Mouse (Mus musculus) heart, adult 11 months (tissue): Measurements from ENCODE around the gene Nat8.
"Not testable (repeated sequence)": the region's sequence is repeated elsewhere in the genome, so short reads cannot be mapped to it uniquely, and the experiment has no call there.

ENCODE experiments used
- DNase-seq: peaks from one replicate; pipeline ENCODE4 v3.0.0; 2022

Nat8 gene

DNA sequence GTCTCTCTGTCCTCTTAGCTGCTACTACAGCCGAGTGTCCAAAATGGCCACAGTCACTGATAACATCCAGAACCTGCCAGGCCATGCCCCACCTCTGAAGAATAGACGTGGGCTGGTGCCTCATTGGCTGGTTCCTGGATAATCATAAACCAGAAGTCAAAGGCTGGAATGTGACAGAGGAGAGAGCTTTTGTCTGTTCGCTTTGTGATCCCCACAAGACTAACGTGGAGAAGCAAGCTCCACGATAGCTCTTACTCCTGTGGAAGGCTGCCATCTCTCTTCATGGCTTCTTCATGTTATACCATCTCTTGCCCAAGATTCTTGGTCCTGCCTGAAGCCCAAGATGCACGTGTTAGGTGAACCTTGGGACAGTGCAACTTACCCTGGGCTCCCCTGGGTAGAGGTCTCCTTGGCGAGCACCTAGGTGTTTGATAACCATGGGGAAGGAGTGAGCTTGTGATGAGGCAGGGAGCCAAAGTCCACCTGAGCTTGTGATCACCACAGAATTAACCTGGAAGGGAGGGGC is at the start of gene Nat8:
Gene Nat8 (minus strand): TSS at position 287 of the 526 bp plus-strand sequence.
- DNase-seq: peak; percentile 68

DNA sequence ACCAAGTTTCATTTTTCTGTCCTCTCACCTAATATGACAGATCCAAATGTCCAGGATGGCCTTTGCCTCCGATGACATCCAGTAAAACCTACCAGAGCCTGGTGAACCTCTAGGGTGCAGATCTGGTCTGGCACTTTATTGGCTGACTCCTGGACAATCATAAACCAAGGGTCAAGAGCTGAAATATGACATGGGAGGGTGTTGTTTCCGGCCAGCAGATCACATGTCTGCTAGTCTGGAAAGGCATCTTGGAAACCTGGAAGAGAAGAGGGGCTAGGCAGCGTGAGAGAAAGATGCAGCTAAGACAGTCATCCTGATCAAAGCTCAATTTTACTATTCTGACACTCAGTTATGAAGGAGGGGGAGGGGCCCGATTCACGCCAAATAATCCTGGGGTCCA is 37.1 kb upstream of the Nat8 start, which contains the start of gene Nat8f2:
Gene Nat8f2 (minus strand): TSS at position 153 of the 400 bp plus-strand sequence.
- peak; percentile 89 for DNase-seq

DNA sequence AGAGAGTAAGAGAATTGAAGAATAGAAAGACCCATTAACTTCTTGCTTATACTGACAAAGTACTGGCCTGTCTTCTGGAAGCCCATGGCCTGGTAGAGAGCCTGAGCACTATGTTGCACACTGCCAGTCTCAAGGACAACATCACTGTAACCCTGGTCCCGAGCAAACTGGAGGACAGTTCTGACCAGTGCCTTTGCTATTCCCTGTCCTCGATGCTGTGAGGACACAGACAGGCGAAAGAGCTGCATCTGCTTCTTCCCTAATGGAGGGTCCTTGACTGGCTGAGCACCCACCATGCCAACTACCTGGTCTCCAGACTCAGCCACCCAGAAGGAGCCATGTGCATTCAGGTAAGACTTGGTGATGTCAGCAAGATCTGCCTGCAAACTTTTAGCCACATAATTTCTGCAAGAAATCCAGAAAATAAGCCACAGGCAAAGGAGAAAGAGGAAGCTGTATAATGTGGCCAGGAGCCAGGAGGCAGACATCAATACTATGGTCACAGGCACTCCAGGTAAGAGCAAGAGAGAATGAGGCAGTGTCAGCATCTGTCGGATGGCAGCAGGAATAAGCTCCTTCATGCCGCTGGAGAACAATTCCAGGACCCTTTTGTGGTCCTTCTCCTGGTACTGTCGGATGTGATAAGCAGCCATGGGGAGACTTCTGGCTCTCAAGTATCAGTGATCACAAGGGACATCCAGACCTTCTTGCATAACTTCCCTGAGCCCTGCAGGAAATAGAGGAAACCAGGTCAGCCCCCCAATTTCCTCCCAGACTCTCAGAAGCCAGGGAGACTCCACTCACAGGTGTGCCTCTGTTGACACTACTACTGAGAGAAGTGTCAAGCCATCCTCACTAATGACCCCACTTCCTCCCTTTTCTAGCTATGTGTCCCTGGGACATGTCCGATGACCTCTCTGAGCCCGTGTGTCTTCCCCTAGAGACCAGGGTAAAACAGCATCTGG is 36.1 kb upstream of the Nat8 start:
- DNase-seq: peak; percentile 90

DNA sequence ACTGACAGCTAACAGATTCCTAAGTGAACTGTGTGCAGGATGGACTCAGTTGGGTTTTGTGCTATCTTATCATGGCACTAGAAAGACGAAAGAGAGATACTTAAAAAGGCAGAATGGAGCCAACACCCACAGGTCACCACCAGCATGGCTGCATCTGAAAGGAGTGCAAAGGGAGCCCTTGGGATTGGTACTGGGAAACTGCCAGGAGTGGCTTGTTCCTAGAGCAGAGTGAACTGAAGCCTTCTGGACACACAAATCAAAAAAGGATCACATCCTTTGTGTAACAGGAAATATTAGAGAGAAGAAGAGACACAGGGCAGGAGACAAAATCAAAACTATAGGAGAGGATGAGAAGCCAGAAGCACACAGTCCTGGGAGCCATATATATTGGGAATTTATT is 35.1 kb upstream of the Nat8 start:
- DNase-seq: peak; percentile 48

DNA sequence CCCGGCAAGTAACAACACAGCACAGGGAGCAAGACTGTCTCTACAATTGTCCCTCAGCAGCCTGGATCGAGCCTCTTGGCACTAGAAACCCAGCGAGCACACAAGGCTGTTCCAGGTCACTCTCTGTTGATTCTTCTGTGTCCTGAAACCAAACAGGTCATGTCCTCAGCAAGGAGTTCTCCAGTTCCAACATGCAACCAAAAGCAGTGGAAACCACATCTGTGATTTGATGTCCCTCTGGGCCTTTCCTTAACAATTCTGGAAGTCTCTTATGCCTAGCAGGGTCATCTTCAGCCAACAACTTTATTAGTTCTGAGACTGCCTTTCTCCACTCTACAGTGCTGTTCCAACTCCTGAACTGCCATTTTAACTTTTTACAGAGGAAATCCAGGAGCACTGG is 34.3 kb upstream of the Nat8 start:
- DNase-seq: peak; percentile 91

DNA sequence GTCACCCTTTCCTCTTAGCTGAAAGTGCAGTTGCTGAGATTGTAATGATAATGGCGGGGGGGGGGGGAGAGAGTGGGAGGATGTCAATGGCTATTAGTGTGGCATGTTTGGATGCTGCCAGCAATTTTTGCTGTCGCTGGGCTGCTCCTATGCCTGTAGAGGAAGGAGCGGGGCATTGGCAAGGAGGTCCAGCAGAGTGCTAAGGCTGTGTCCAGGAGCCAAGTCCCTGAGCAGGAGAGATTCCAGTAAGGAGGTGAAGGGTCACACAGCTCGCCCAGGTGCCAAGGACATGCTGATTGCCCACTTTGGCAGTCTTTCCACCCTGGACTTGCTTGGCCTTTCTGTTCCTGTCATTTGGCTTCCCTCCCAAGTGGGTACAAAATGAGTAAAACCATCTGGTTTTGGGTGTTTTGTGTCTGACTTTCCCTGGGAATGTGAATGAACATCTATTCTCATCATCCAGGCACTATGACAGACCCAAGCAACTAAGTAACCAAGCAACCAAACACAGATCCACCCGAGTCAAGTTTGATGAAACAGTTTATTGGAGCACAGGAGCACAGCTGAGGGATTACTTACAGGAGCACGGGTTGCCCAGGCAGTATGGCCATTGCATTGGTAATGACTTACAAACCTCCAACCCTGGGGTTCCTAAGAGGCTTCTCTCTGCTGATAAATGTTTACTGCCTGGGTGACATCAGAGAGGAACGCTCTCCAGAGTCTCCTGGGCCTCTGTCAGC is 33.2 kb upstream of the Nat8 start:
- DNase-seq: peak; percentile 86

DNA sequence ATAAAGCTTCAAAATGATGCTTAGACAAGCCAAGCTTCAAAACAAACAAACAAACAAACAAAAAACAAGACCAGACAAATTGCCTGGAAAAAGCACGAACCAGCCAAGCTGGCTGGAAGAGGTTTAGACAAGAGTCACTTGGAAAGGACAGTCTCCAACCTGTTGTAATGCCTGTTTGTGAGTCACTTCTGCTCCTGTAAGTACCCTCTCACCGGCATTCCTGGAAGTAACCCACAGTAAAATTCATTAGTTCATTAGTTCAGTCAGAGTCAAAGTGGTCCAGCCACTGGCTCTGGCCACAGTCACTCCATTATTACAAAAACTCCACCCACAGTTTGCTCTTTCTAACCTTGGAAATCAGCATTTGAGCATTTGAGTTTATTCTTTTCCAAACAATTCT is 32.0 kb upstream of the Nat8 start:
- DNase-seq: peak; percentile 60

DNA sequence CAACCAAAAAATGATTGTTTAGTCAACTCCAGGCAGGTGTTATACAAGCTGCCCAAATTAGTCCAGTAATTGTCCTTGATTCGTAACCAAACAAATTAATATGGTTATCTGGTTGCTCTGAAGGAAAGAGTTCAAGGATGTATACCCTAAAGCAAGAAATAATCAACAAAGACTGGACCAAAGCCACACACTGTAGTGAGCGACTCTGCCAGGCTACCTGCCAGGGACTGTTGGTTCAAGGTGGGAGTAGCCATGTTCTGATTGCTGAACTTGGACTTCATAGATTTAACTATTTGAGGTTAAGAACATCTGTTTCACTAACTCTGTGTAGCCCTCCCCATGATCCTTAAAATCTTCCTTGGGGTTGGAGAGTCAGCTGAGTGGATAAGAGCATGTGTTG is 31.3 kb upstream of the Nat8 start:
- peak; percentile 41 for DNase-seq

DNA sequence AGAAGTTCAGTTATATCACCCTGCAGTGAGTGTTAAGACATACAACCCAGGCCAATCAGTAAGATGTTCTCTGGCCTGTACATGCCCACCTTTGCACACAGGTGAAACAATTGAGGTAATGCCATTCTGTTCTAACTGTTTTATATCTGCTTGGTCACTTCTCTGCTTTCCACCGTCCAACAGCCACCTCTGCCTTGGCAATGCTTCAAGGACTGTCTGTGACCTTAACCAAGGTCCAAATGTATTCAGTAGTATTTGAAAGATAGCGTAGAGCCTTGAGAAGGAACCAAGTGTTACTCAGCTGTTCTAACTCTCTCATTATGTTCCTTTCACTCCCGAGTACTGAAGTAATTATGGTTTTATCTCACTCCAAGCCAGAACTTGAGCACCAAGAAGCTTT is 30.7 kb upstream of the Nat8 start:
- DNase-seq: peak; percentile 85

DNA sequence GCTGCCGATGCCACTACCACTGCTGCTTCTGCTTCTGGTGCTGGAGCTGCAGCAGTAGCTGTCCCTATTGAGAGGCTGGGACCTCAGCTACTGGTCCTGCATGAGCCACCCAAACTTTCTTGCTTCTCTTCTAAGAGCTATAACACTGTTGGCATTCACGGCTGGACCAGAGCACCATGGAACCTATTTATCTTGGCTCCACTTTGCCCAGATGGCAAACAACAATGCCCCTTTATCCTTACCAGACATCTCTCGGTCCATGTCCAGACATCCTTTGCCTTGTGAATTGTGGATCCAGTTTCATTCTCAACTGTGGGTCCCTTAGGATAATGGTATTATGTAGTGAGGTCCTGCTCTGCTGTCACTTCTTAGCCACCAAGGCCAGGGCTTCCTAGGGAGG is 29.4 kb upstream of the Nat8 start:
- peak; percentile 78 for DNase-seq

DNA sequence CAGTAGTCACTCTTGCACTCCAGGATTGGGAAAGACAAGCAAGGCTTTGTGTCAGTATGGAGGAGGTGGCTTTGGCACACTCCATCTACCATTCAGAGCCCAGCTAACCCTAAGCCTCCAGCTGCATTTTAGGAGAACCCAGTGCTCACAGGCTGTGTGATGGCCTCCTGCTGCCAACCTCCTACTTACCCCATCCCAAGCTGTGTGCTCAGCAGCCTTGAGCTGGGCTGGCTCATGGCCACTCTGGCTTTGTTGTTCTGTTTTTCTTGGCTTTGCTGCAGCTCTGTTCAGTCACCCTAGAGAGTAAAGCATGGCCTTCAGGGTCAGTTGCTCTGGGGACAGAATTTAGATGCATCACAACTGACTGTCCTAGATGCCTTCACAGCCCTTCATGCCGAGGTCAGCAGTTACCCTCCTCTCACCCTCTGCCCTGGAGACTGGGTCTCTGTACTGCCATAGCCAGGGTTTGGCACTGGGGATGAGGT is 24.4 kb upstream of the Nat8 start:
- peak; percentile 99 for DNase-seq

DNA sequence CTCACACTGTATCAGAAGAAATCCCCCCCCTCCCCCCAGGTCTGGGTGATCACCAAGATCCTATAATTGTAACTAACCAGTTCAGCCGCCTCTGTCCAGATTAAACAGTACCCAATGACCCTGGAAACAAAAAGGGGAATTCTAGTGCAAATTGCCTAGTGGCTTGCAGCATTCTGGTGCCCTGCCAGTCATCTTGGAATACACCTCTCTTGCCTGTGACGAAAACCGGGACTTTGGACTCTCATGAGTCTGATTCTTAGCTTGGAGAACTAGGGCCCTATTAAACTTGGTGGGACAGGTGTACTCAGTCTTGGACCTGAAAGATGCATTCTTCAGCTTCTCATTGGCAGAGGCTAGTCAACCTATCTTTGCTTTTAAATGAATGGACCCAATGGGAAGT is 21.6 kb upstream of the Nat8 start:
- DNase-seq: no peak

DNA sequence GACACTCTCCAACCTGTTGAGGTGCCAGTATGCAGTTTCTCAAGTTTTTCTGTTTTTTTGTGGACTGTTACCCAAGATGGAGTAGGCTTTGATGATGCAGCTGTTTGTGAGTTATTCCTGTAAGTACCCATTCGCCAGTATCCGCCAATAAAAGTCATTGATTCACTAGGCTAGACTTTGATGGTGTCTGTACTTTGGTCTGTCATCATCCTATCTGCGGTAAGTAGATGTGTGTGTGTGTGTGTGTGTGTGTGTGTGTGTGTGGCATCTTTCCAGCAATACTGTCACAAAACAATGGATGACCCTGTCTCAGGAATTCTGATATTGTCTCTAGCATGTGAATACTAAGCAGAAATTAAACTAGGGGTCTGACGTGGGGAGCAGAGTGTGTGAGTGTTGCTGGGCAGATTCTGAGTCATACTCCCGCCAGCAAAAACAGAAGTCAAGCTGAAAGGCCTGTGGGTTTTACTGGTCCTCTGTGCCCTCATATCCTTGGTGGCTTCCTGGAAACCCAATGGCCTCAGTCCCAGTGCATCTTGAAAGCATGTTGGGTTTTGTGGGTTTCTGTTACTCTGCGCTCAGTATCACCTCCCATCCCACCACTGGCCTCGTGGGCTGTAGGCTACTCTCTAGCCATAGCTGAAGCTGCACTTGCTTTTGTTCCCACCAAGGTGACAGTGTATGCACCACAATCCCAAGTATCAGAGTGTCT is 19.3 kb upstream of the Nat8 start:
- no peak for DNase-seq

DNA sequence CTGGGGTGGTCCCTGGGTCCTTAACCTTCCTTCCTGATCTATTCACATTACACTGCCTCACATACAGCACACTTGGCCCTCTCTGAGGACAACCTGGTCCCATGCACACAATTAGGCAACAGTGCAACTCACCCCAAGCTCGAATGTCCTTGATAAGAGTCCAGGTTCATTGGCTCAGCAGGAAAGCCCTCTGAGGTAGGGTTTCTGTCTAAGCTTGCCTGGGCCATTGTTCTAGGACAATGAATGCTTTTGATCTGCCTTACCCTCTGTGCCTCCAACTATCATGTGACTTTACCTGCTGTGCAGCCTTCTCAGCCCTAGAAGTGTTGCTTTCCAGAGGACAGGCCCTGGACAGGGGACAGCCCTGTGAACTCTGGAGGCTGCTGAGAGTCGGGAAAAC is 17.4 kb upstream of the Nat8 start:
- DNase-seq: no peak

DNA sequence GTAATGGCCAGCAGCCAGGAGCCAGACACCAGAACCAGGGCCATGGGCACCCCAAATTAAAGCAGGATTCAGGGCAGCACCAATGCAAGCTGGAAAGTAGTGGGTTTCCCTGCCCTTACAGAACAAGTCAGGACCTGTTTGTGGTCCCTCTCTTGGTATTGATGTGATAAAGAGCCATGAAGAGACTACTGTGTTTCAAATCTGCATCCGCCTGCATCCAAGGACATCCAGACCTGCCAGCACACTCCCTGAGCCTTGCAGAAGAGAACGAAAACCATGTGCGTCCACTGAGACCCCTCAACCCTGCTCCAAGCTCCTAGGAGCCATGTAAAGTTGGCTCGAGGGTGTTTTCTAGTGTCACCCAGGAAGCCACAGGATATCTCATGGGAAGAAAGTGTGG is 16.3 kb upstream of the Nat8 start:
- no peak for DNase-seq

DNA sequence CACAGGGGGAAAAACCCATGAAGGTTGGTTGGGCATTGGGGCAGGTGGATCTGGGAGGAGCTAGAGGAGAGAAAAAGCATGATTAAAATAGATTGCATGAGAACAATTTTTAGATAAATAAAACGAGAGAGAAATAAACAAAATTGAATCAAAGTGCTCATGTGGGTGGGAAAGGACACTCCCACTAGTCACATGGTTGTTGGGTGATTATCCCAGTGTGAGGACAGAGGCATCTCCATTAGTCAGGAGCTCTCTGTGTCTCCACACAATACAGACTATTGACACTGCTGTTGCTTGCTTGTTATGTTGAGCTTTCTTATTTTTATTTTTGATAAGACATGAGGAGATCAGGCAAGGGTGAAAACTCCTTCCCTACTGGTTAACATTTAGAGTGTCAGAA is 15.0 kb upstream of the Nat8 start:
- DNase-seq: no peak

DNA sequence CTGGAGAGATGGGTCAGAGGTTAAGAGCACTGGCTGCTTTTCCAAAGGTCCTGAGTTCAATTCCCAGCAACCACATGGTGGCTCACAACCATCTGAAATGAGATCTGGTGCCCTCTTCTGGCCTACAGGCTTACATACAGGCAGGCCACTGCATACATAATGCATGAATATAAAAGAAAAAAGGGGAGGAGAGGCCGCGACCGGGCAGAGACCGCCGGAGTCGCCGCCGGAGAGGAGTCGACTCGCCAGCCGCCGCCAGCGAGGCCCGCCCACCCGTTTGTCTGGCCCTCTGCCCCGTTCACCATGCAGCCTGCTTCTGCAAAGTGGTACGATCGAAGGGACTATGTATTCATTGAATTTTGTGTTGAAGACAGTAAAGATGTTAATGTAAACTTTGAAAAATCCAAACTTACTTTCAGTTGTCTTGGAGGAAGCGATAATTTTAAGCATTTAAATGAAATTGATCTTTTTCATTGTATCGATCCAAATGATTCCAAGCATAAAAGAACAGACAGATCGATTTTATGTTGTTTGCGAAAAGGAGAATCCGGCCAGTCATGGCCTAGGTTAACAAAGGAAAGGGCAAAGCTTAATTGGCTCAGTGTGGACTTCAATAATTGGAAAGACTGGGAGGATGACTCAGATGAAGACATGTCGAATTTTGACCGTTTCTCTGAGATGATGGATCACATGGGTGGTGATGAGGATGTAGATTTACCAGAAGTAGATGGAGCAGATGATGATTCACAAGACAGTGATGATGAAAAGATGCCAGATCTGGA is 12.0 kb upstream of the Nat8 start:
- not testable (repeated sequence) for DNase-seq

DNA sequence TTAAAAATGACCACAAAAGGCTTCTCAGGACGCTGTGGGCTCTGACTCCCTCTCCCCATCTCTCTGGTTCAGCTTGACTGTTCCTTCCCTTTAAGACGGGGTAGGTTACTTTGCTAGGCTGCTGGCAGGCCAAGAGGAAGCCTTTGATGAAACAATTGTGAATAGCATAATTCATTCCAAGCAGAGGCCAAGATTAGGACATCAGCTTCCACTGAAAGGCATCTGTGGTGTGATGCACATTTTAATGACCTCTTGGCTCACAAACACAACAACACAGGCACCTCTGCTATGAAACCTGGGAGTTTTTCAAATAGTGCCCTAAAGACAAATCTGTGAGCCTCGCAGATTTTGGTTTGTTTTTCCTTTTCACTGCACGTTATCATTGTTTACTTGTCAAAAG is 8.1 kb upstream of the Nat8 start:
- DNase-seq: no peak

DNA sequence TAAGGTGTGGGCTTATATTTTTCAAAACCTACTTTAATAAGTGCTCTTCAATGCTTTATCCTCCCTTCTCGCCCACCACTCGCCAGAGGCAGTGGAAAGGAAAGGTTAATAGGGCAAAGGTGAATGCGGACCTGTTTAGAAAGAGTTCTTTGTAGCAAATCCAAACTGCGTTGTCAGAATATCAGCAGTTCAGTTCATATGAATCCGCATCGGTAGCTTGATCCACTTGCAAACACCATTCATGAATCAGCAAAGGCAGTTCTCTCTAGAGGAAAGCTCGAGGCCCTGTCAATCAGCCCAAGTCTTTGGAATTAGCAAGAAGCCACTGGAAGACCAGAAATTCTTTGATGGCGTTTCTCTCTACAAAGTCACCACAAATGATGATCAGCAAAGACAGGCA is 6.8 kb upstream of the Nat8 start:
- no peak for DNase-seq

DNA sequence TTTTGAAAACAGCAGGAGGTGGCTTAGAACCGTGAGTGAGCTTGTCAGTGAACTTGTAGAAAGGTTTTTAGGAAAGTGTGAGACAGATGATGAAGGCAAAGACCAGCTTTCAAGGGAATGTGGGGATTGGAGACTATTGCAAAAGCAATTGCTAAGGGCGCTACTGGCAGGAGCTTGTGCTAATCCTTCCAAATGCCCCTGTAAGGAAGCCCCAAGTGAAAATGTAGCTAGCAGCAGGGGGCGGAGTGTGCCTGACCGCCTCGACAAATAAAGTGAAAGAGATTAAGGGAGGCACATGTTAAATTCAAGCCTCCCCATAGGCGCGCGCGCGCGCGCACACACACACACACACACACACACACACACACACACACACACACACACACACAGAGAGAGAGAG is 5.4 kb upstream of the Nat8 start:
- DNase-seq: peak; percentile 94

DNA sequence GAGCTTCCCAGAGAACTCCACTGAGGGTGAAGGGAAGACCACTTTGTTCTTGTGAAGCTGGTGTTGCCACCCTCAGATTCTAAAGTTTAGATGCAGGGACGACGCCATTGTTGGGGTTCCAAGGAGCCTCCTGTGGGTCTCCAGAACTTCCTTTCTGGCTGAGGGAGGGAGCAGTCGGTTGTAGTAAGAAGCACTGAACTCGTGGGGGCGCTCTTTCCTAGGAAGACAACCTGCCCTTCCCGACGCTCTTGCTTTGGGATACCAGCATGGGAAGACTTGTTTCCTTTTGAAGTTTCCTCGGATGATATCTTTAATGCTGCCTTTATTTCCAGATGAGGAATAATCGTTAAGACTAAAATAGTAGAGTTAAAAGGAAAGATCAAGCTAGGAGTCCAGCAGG is 4.9 kb upstream of the Nat8 start:
- DNase-seq: not testable (repeated sequence)

DNA sequence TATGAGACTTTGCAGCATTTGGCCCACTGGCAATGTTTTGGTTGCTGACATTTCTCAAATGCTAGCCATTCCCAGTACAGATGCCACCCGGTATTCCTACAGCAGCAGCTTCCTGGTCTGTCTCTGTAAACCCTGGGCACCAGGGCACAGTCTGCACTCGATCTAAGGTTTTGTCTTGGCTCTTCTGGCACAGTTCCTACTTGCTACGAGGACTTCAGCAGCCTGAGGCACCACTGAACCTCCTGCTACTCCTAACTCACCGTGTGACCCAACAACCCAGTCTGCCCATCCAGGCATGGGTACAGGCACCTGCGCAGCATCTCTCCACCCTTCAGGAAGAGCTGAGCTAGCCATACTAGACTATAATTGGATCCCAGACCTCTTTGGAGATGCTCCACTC is 4.2 kb upstream of the Nat8 start:
- DNase-seq: not testable (repeated sequence)
